Mouse (Mus musculus): ENCODE measurements around the gene Lrch1.

The Lrch1 gene

GRCm38 (mm10) chr14:74924031-74924430, 23.6 kb downstream of the Lrch1 start:
- CTCF ChIA-PET: no interaction called here

GRCm38 (mm10) chr14:74922039-74922736, 25.5 kb downstream of the Lrch1 start:
- CTCF ChIA-PET: no interaction called here

- CTCF ChIA-PET: no interaction called here
These were observed 26.2 kb downstream of the Lrch1 start for GRCm38 (mm10) chr14:74921471-74921870.

- CTCF ChIA-PET: interaction anchor here (0.6 to 0.9 kb wide), 3 partner anchors 10 to 142 kb away, joined by 3 to 4 read pairs (median 4); no protein-coding TSS in a partner anchor
These were observed 28.5 kb downstream of the Lrch1 start for GRCm38 (mm10) chr14:74919132-74919531.

- CTCF ChIA-PET: interaction anchor here (0.6 to 0.9 kb wide), 3 partner anchors 11 to 142 kb away, joined by 3 to 4 read pairs (median 4); no protein-coding TSS in a partner anchor
These were observed 29.1 kb downstream of the Lrch1 start for GRCm38 (mm10) chr14:74918521-74919103.

GRCm38 (mm10) chr14:74917504-74918124, 30.1 kb downstream of the Lrch1 start:
- CTCF ChIA-PET: interaction anchor here (0.7 kb wide), 1 partner anchor 9 kb away, joined by 4 read pairs; no protein-coding TSS in a partner anchor

GRCm38 (mm10) chr14:74916691-74917090, 31.0 kb downstream of the Lrch1 start:
- CTCF ChIA-PET: no interaction called here

GRCm38 (mm10) chr14:74916075-74916474, 31.6 kb downstream of the Lrch1 start:
- CTCF ChIA-PET: no interaction called here

- CTCF ChIA-PET: no interaction called here
These were observed 32.0 kb downstream of the Lrch1 start for GRCm38 (mm10) chr14:74915658-74916057.

GRCm38 (mm10) chr14:74915025-74915424, 32.7 kb downstream of the Lrch1 start:
- CTCF ChIA-PET: no interaction called here

- CTCF ChIA-PET: no interaction called here
These were observed 34.1 kb downstream of the Lrch1 start for GRCm38 (mm10) chr14:74913381-74914230.

- CTCF ChIA-PET: no interaction called here
These were observed 37.3 kb downstream of the Lrch1 start for GRCm38 (mm10) chr14:74910363-74910762.

GRCm38 (mm10) chr14:74909021-74909420, 38.7 kb downstream of the Lrch1 start:
- CTCF ChIA-PET: interaction anchor here (1.1 kb wide), 1 partner anchor 30 kb away, joined by 3 read pairs; no protein-coding TSS in a partner anchor

GRCm38 (mm10) chr14:74908250-74908649, 39.4 kb downstream of the Lrch1 start:
- CTCF ChIA-PET: interaction anchor here (0.7 kb wide), 1 partner anchor 60 kb away, joined by 3 read pairs; no protein-coding TSS in a partner anchor

- CTCF ChIA-PET: interaction anchor here (0.7 kb wide), 1 partner anchor 59 kb away, joined by 3 read pairs; no protein-coding TSS in a partner anchor
These were observed 40.0 kb downstream of the Lrch1 start for GRCm38 (mm10) chr14:74907706-74908105.

- CTCF ChIA-PET: interaction anchor here (0.6 kb wide), 2 partner anchors 68 to 1793 kb away, joined by 3 read pairs; no protein-coding TSS in a partner anchor
These were observed 41.7 kb downstream of the Lrch1 start for GRCm38 (mm10) chr14:74905990-74906389.

GRCm38 (mm10) chr14:74904442-74904841, 43.2 kb downstream of the Lrch1 start:
- CTCF ChIA-PET: interaction anchor here (0.6 to 1.0 kb wide), 4 partner anchors 15 to 1023 kb away, joined by 3 to 5 read pairs (median 3); no protein-coding TSS in a partner anchor

GRCm38 (mm10) chr14:74903047-74903446, 44.6 kb downstream of the Lrch1 start:
- CTCF ChIA-PET: no interaction called here

- CTCF ChIA-PET: interaction anchor here (0.5 to 0.7 kb wide), 3 partner anchors 18 to 1042 kb away, joined by 3 to 11 read pairs (median 3); no protein-coding TSS in a partner anchor
These were observed 46.8 kb downstream of the Lrch1 start for GRCm38 (mm10) chr14:74900705-74901369.

- CTCF ChIA-PET: interaction anchor here (0.5 kb wide), 1 partner anchor 18 kb away, joined by 3 read pairs; no protein-coding TSS in a partner anchor
These were observed 47.5 kb downstream of the Lrch1 start for GRCm38 (mm10) chr14:74899953-74900704.
